Mouse (Mus musculus): ENCODE results near the gene 9530068E07Rik. TPM values are rescaled to one million over a fixed set of nuclear protein-coding genes. Genes with fewer than 3 reads are reported as not detected.

9530068E07Rik gene
- polyA plus RNA-seq, 1 experiment, result 124 TPM

DNA sequence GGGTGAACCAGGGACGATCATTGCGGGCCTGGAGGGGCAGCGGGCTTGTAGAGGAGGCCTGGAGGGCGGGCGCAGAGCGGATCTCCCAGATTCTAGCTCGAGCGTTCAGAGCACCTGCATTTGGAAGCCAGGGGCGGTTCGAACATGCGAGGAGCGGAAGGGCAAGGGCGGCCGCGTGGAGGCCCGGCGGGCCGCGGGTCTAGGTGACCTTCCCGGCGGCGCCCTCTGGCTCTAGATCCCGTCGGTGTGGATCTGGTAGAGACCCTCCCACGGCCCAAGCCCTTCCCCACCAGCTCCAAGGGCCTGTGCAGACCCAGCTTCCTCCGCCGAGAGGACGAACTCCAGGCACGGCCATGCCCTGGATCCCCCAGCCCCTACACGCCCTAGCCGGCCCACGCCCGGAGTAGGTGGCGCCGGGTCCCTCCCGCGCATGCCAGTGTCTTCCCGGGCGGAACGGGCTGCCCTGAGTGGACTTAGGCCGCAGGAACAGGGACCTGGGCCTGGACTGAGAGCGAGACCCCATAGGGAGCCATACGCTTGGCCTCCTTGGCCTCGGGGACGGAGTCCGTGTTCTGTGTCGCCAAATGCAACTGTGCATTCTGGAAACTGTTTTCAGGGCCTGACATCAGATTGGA, 34.8 kb upstream of the 9530068E07Rik start:
- Histone ChIP-seq H3K36me3 (ENCODE audit: control insufficient read depth, insufficient read depth, low read length) (no peaks in the 10 kb centered on the region), H3K27me3 (ENCODE audit: control insufficient read depth, insufficient read depth, low read length) (no peaks in the 10 kb centered on the region), H3K4me1 (replicated peaks; ENCODE audit: control insufficient read depth, insufficient read depth, low read length) (peaks cover 32% of the 10 kb centered on the region), H3K27ac (ENCODE audit: control insufficient read depth, insufficient read depth, low read length) (peak overlapping the region; percentile 50), H3K4me3 (ENCODE audit: control insufficient read depth, insufficient read depth, low read length) (peak overlapping the region; percentile 83)
- under 1% methylated on average over 47 of the region's 47 CpGs for WGBS
- no peak for DNase-seq
- TF ChIP-seq CTCF (IDR thresholded peaks at IDR 0.05; ENCODE audit: borderline replicate concordance, control insufficient read depth, extremely low read depth, insufficient read depth, low read length, poor library complexity) (peak; percentile 30; the same call in 1 of the 2 replicates), POLR2A (IDR thresholded peaks at IDR 0.05; ENCODE audit: control insufficient read depth, extremely low read depth, insufficient read depth, low read length, poor library complexity) (0 out of 2 replicates have a peak, but pooled peaks have one; percentile 38)

GRCm38 (mm10) chr11:52364376-52364775, 31.9 kb upstream of the 9530068E07Rik start:
- no peak overlapping the region for H3K27ac ChIP-seq (ENCODE audit: control insufficient read depth, insufficient read depth, low read length)
- 89% methylated on average over 2 of the region's 2 CpGs for WGBS
- no peak overlapping the region for H3K4me3 ChIP-seq (ENCODE audit: control insufficient read depth, insufficient read depth, low read length)
- no peaks in the 10 kb centered on the region for H3K27me3 ChIP-seq (ENCODE audit: control insufficient read depth, insufficient read depth, low read length)
- no peak for DNase-seq
- peaks cover 42% of the 10 kb centered on the region for H3K4me1 ChIP-seq (replicated peaks; ENCODE audit: control insufficient read depth, insufficient read depth, low read length)
- no peak for TF ChIP-seq CTCF (IDR thresholded peaks at IDR 0.05; ENCODE audit: borderline replicate concordance, control insufficient read depth, extremely low read depth, insufficient read depth, low read length, poor library complexity)
- TF ChIP-seq POLR2A (IDR thresholded peaks at IDR 0.05; ENCODE audit: control insufficient read depth, extremely low read depth, insufficient read depth, low read length, poor library complexity), result no peak
- no peaks in the 10 kb centered on the region for H3K36me3 ChIP-seq (ENCODE audit: control insufficient read depth, insufficient read depth, low read length)

DNA sequence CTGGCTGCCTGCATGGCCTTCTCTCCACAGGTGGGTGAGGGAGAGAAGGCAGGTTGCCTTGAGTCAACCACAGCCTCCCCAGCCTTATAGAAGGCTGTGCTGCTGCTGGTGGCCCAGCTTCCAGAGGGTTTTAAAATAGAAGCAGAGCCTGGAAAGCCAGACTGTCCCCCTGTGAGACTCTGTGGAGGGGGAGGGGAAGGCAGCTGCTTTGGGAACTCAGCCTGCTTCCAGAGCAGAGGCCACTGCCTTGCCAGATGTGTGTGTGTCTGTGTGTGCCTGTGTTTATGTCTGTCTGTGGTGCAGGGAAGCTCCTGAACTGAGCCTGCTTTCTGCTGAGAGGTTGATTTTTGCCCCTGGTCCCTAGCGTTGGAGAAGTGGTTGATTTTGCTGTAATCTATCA, 31.1 kb upstream of the 9530068E07Rik start:
- H3K36me3 ChIP-seq (ENCODE audit: control insufficient read depth, insufficient read depth, low read length), result no peaks in the 10 kb centered on the region
- DNase-seq, result no peak
- H3K4me3 ChIP-seq (ENCODE audit: control insufficient read depth, insufficient read depth, low read length), result no peak overlapping the region
- TF ChIP-seq POLR2A (IDR thresholded peaks at IDR 0.05; ENCODE audit: control insufficient read depth, extremely low read depth, insufficient read depth, low read length, poor library complexity) (no peak), CTCF (IDR thresholded peaks at IDR 0.05; ENCODE audit: borderline replicate concordance, control insufficient read depth, extremely low read depth, insufficient read depth, low read length, poor library complexity) (no peak)
- no peak overlapping the region for H3K27ac ChIP-seq (ENCODE audit: control insufficient read depth, insufficient read depth, low read length)
- H3K4me1 ChIP-seq (replicated peaks; ENCODE audit: control insufficient read depth, insufficient read depth, low read length), result peaks cover 36% of the 10 kb centered on the region
- 74% methylated on average over 1 of the region's 1 CpGs for WGBS
- H3K27me3 ChIP-seq (ENCODE audit: control insufficient read depth, insufficient read depth, low read length), result no peaks in the 10 kb centered on the region

DNA sequence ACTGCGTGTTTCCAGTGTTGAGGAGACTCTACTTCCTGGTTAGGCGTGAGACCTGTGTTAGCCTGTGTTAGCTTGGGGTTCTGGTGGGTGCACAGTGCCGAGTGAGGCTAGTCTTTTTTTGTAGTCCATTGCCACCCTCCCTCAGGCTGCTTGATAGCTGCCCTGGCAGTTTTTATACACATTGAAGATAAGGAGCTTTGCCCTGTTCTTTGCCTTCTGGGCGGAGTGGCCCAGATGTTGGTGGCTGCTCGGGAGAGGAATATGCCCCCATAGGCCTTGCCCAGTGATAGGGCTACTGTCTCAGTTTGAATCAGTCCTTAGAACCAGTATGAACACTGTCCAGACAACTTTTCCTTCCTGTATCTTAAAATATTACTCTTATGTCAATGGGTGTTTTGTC, 29.9 kb upstream of the 9530068E07Rik start:
- H3K4me3 ChIP-seq (ENCODE audit: control insufficient read depth, insufficient read depth, low read length), result no peak overlapping the region
- no peaks in the 10 kb centered on the region for H3K27me3 ChIP-seq (ENCODE audit: control insufficient read depth, insufficient read depth, low read length)
- TF ChIP-seq POLR2A (IDR thresholded peaks at IDR 0.05; ENCODE audit: control insufficient read depth, extremely low read depth, insufficient read depth, low read length, poor library complexity) (no peak), CTCF (IDR thresholded peaks at IDR 0.05; ENCODE audit: borderline replicate concordance, control insufficient read depth, extremely low read depth, insufficient read depth, low read length, poor library complexity) (no peak)
- 0 out of 2 replicates have a peak overlapping the region, but pooled peaks have one; percentile 11 for H3K27ac ChIP-seq (ENCODE audit: control insufficient read depth, insufficient read depth, low read length)
- H3K36me3 ChIP-seq (ENCODE audit: control insufficient read depth, insufficient read depth, low read length), result no peaks in the 10 kb centered on the region
- 87% methylated on average over 5 of the region's 5 CpGs for WGBS
- no peak for DNase-seq
- peaks cover 35% of the 10 kb centered on the region for H3K4me1 ChIP-seq (replicated peaks; ENCODE audit: control insufficient read depth, insufficient read depth, low read length)

GRCm38 (mm10) chr11:52368176-52368985, 27.8 kb upstream of the 9530068E07Rik start:
- DNase-seq, result no peak
- H3K27ac ChIP-seq (ENCODE audit: control insufficient read depth, insufficient read depth, low read length), result peak overlapping the region; percentile 79
- no peak overlapping the region for H3K4me3 ChIP-seq (ENCODE audit: control insufficient read depth, insufficient read depth, low read length)
- TF ChIP-seq CTCF (IDR thresholded peaks at IDR 0.05; ENCODE audit: borderline replicate concordance, control insufficient read depth, extremely low read depth, insufficient read depth, low read length, poor library complexity) (no peak), POLR2A (IDR thresholded peaks at IDR 0.05; ENCODE audit: control insufficient read depth, extremely low read depth, insufficient read depth, low read length, poor library complexity) (no peak)
- WGBS, result 37% methylated on average over 10 of the region's 10 CpGs
- no peaks in the 10 kb centered on the region for H3K27me3 ChIP-seq (ENCODE audit: control insufficient read depth, insufficient read depth, low read length)
- H3K4me1 ChIP-seq (replicated peaks; ENCODE audit: control insufficient read depth, insufficient read depth, low read length), result peaks cover 26% of the 10 kb centered on the region
- H3K36me3 ChIP-seq (ENCODE audit: control insufficient read depth, insufficient read depth, low read length), result no peaks in the 10 kb centered on the region

DNA sequence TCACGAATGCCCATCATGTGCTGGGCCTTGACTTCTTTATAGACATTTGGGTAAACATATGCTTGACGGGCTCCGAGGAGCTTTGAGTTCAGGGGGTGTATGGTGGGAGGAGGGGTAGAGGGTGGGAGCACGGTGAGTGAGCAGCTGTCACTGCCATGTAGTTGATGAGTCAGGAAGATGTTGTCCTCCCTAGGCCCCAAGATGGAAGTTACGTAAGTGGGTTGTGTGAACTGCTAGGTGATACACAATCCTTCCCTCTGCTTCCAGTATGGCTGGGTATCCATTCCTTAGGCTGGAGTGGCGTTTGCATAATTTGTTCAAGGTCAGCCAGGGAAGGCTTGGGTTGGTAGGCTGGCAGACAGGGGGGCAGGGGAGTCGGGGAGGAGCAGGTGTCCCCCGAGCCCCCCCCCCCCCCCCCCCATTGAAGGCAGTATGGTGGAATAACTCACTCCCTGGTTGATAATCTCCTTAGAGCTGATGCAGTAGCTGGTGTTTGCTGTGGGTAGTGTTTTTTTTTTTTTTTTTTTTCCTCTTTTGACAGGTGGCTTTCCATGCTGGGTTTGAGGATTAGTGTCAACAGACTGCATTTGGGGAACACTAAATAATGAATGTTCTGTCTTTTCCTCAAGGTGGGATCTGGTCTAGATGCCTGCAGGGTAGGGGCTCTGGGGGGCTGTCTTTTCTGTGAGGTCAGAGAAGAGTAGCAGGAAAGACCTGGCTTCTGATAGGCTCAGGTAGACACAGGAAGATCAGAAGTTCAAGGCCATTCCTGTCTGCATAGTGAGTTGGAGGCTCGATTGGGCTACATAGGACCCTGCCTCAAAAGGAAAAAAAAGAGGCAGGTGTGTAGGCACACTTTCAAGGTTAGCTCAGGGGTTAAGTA, 26.7 kb upstream of the 9530068E07Rik start:
- no peak for TF ChIP-seq CTCF (IDR thresholded peaks at IDR 0.05; ENCODE audit: borderline replicate concordance, control insufficient read depth, extremely low read depth, insufficient read depth, low read length, poor library complexity)
- no peak for TF ChIP-seq POLR2A (IDR thresholded peaks at IDR 0.05; ENCODE audit: control insufficient read depth, extremely low read depth, insufficient read depth, low read length, poor library complexity)
- WGBS, result 87% methylated on average over 9 of the region's 9 CpGs
- no peaks in the 10 kb centered on the region for H3K27me3 ChIP-seq (ENCODE audit: control insufficient read depth, insufficient read depth, low read length)
- H3K4me1 ChIP-seq (replicated peaks; ENCODE audit: control insufficient read depth, insufficient read depth, low read length), result peaks cover 21% of the 10 kb centered on the region
- H3K27ac ChIP-seq (ENCODE audit: control insufficient read depth, insufficient read depth, low read length), result no peak overlapping the region; the same call in 1 of the 2 replicates
- no peaks in the 10 kb centered on the region for H3K36me3 ChIP-seq (ENCODE audit: control insufficient read depth, insufficient read depth, low read length)
- no peak for DNase-seq
- no peak overlapping the region for H3K4me3 ChIP-seq (ENCODE audit: control insufficient read depth, insufficient read depth, low read length)

All from thymus, adult 2 months (tissue).